Mouse (Mus musculus) naive thymus-derived CD4-positive, alpha-beta T cell, adult 5 months (primary cell): ENCODE measurements around the gene Utp18. TPM values are rescaled to one million over a fixed set of nuclear protein-coding genes. Genes with fewer than 3 reads are reported as not detected.

ENCODE experiments used
- polyA plus RNA-seq: library from polyadenylated mRNA; unstranded; fragments of 100-300 nt; shearing (Covaris generic); gene quantifications from one replicate; pipeline ENCODE4 v1.2.1, GENCODE M21; 2017

Gene Utp18
- polyA plus RNA-seq, result 69.0 TPM

GRCm38 (mm10) chr11:93885572-93886410 lies at the start of gene Utp18, which contains the start of gene Mbtd1:
TSS of gene Utp18 (minus strand) at chr11:93885766.
TSS of gene Mbtd1 (plus strand) at chr11:93885852.

Other genes starting within 250 kb of the Utp18 start
- gene Mbtd1, start 86 bp upstream of the Utp18 start, polyA plus RNA-seq, result 44.4 TPM
- gene Nme2, start 70.5 kb upstream of the Utp18 start, polyA plus RNA-seq, result 181 TPM
- 140 TPM for gene Gm20390, start 82.5 kb upstream of the Utp18 start, polyA plus RNA-seq
- 63.3 TPM for gene Nme1, start 82.8 kb upstream of the Utp18 start, polyA plus RNA-seq
- gene Spag9, start 110.3 kb upstream of the Utp18 start, polyA plus RNA-seq, result 91.4 TPM